In genomic region chr3:88913511-88914383, GRCm38 (mm10) we compare ENCODE assay signal across 7 mouse cellular contexts. TPM values are rescaled to one million over a fixed set of nuclear protein-coding genes. Genes with fewer than 3 reads are reported as not detected.
DNase-seq lines count a peak whose midpoint lies in the region; ATAC-seq lines count a peak whose summit lies in the region.

TSS of gene Msto1 (minus strand) at chr3:88913999.

- peak within 1 kb of the TSS; percentile 32; the same call in 1 of the 2 replicates for H3K27ac ChIP-seq in embryonic facial prominence, embryonic 11.5 days (replicated peaks; ENCODE audit: low read depth, low read length)
- H3K27ac ChIP-seq in limb, embryonic 11.5 days (replicated peaks; ENCODE audit: low read depth, low read length): peak within 1 kb of the TSS; percentile 59; the same call in 1 of the 2 replicates
- H3K27ac ChIP-seq in midbrain, embryonic 14.5 days (replicated peaks; ENCODE audit: low read depth, low read length): peak within 1 kb of the TSS; percentile 81

- H3K9me3 ChIP-seq in embryonic facial prominence, embryonic 11.5 days (replicated peaks; ENCODE audit: control insufficient read depth, low read length): no peaks in the 10 kb centered on the region
- no peaks in the 10 kb centered on the region for H3K9me3 ChIP-seq in limb, embryonic 11.5 days (ENCODE audit: control insufficient read depth, low read length)
- H3K9me3 ChIP-seq in midbrain, embryonic 14.5 days (ENCODE audit: control insufficient read depth, low read length): no peaks in the 10 kb centered on the region

- DNase-seq in adrenal gland, postnatal 14 days: peak; percentile 96
- peak; percentile 96 for DNase-seq in embryonic facial prominence, embryonic 11.5 days (ENCODE audit: low spot score)
- peak; percentile 100 for DNase-seq in heart, adult 11 months
- peak; percentile 95 for DNase-seq in kidney, adult 18-20 months
- peak; percentile 90 for DNase-seq in limb, embryonic 11.5 days (ENCODE audit: low spot score)
- DNase-seq in midbrain, embryonic 14.5 days: peak; percentile 95
- DNase-seq in spleen, adult 18-20 months: peak; percentile 90 to 91

- H3K9ac ChIP-seq in embryonic facial prominence, embryonic 11.5 days (replicated peaks; ENCODE audit: low read length): peak within 1 kb of the TSS; percentile 73
- peak within 1 kb of the TSS; percentile 77 for H3K9ac ChIP-seq in limb, embryonic 11.5 days (ENCODE audit: low read length)
- H3K9ac ChIP-seq in midbrain, embryonic 14.5 days (replicated peaks; ENCODE audit: low read length): peak within 1 kb of the TSS; percentile 79

- H3K27me3 ChIP-seq in embryonic facial prominence, embryonic 11.5 days (ENCODE audit: control insufficient read depth, insufficient read depth, low read length): no peaks in the 10 kb centered on the region
- H3K27me3 ChIP-seq in limb, embryonic 11.5 days (ENCODE audit: control insufficient read depth, insufficient read depth, low read length): no peaks in the 10 kb centered on the region
- H3K27me3 ChIP-seq in midbrain, embryonic 14.5 days (ENCODE audit: control insufficient read depth, insufficient read depth, low read length): no peaks in the 10 kb centered on the region

- peak within 1 kb of the TSS; percentile 62 for H3K4me2 ChIP-seq in embryonic facial prominence, embryonic 11.5 days (ENCODE audit: low read depth, low read length)
- peak within 1 kb of the TSS; percentile 70 for H3K4me2 ChIP-seq in limb, embryonic 11.5 days (ENCODE audit: low read depth, severe bottlenecking)
- peak within 1 kb of the TSS; percentile 74 for H3K4me2 ChIP-seq in midbrain, embryonic 14.5 days (ENCODE audit: low read length)

- peak; percentile 87 for ATAC-seq in embryonic facial prominence, embryonic 11.5 days (replicated peaks; ENCODE audit: insufficient number of reproducible peaks, low FRiP score, low TSS enrichment, low read depth)
- ATAC-seq in limb, embryonic 11.5 days (ENCODE audit: insufficient number of reproducible peaks, low FRiP score, low TSS enrichment, low read depth): peak; percentile 94
- peak; percentile 97 for ATAC-seq in midbrain, embryonic 14.5 days (ENCODE audit: low FRiP score, low TSS enrichment)

- WGBS in embryonic facial prominence, embryonic 11.5 days: under 1% methylated on average over 62 of the region's 62 CpGs
- WGBS in limb, embryonic 11.5 days: under 1% methylated on average over 55 of the region's 62 CpGs
- WGBS in midbrain, embryonic 14.5 days: under 1% methylated on average over 60 of the region's 62 CpGs

- peaks cover 11% of the 10 kb centered on the region for H3K36me3 ChIP-seq in embryonic facial prominence, embryonic 11.5 days (replicated peaks; ENCODE audit: control insufficient read depth, insufficient read depth, low read depth, low read length)
- H3K36me3 ChIP-seq in limb, embryonic 11.5 days (ENCODE audit: control insufficient read depth, insufficient read depth, low read length): peaks cover 19% of the 10 kb centered on the region
- H3K36me3 ChIP-seq in midbrain, embryonic 14.5 days (ENCODE audit: control insufficient read depth, insufficient read depth, low read length): peaks cover 36% of the 10 kb centered on the region

- H3K4me3 ChIP-seq in embryonic facial prominence, embryonic 11.5 days (ENCODE audit: low read depth, low read length): peak within 1 kb of the TSS; percentile 71
- H3K4me3 ChIP-seq in limb, embryonic 11.5 days (ENCODE audit: low read depth, low read length): peak within 1 kb of the TSS; percentile 67
- peak within 1 kb of the TSS; percentile 74 for H3K4me3 ChIP-seq in midbrain, embryonic 14.5 days (replicated peaks; ENCODE audit: low read depth, low read length)

- no peaks in the 10 kb centered on the region; the same call in 1 of the 2 replicates for H3K4me1 ChIP-seq in embryonic facial prominence, embryonic 11.5 days (ENCODE audit: control insufficient read depth, insufficient read depth, low read length)
- no peaks in the 10 kb centered on the region for H3K4me1 ChIP-seq in limb, embryonic 11.5 days (ENCODE audit: control insufficient read depth, insufficient read depth, low read length)
- 0 out of 2 replicates have a peak, but pooled peaks cover 5% of the 10 kb centered on the region for H3K4me1 ChIP-seq in midbrain, embryonic 14.5 days (ENCODE audit: control insufficient read depth, insufficient read depth, low read length)

RNA-seq across cellular contexts. Expression of gene Msto1, which starts in this region (rescaled TPM):
- total RNA-seq in adrenal gland, postnatal 14 days (2021): 23.6 and 25.6 TPM in 2 replicates
- polyA plus RNA-seq in embryonic facial prominence, embryonic 11.5 days (2014; fragmentation: Nextera tagmentation; extraction: Ambion mirVana): 49.2 and 53.8 TPM in 2 replicates
- polyA plus RNA-seq in limb, embryonic 11.5 days (2014; fragmentation: Nextera tagmentation; extraction: Ambion mirVana): 51.5 and 53.3 TPM in 2 replicates
- polyA plus RNA-seq in midbrain, embryonic 14.5 days (2014; fragmentation: Nextera tagmentation; extraction: Ambion mirVana): 48.3 and 53.2 TPM in 2 replicates

Comparison
In these comparisons a context has a peak if more than half of its experiments do, and no peak if none do; other contexts are left out.
1. Peak in every context shown above with its lines: DNase-seq, ATAC-seq, H3K4me3 ChIP-seq and H3K27ac ChIP-seq.